Mouse (Mus musculus) spleen, adult 2 months (tissue): ENCODE measurements around the gene Arhgef17.

Source experiments
- CTCF ChIP-seq: fragments of 200-500 bp; IDR thresholded peaks from 2 replicates; pipeline ENCODE4 v1.5.1; 2011; ENCODE audit warnings: mild to moderate bottlenecking, inconsistent platforms; ENCODE audit not compliant: insufficient read depth, insufficient read length, insufficient replicate concordance; ENCODE audit errors: extremely low read depth
- POLR2A ChIP-seq: fragments of 200-500 bp; IDR thresholded peaks from 2 replicates; pipeline ENCODE4 v1.6.1; 2011; ENCODE audit warnings: low read depth, low read length, inconsistent platforms

- TF ChIP-seq POLR2A (no peak), CTCF (no peak)
These were observed 60.6 kb downstream of the Arhgef17 start for GRCm38 (mm10) chr7:100871355-100871754.
